Mouse (Mus musculus): Measurements from ENCODE around the gene Pak6. TPM values are rescaled to one million over a fixed set of nuclear protein-coding genes. Genes with fewer than 3 reads are reported as not detected.

Gene Pak6
- polyA plus RNA-seq, 1 experiment from 2014 or later: 0.15 TPM

GRCm38 (mm10) chr2:118703913-118704730 lies 41.0 kb downstream of the Pak6 start, which contains the start of gene Ankrd63:
Gene Ankrd63, minus strand, starts transcription at chr2:118703963.
- in situ Hi-C loops (cut with MboI; ENCODE audit: low pct_unique_long_range_greater_than_20kb): no loop called here
- no peak for TF ChIP-seq CTCF (IDR thresholded peaks at IDR 0.05)
- DNase-seq (ENCODE audit: low read depth, low spot score): no peak
- ATAC-seq: no peak
- ChIA-PET POLR2A (no interaction called here), CTCF (interaction anchor here (0.7 to 1.9 kb wide), 5 partner anchors 8 to 66 kb away, joined by 3 to 9 read pairs (median 4); no protein-coding TSS in a partner anchor)
- H3K27me3 ChIP-seq: peaks cover 46% of the 10 kb centered on the region

GRCm38 (mm10) chr2:118706436-118706835 lies 43.3 kb downstream of the Pak6 start:
- no peak for ATAC-seq
- ChIA-PET POLR2A (interaction anchor here (0.6 kb wide), 1 partner anchor 35 kb away, joined by 3 read pairs; no protein-coding TSS in a partner anchor), CTCF (interaction anchor here (1.2 to 1.6 kb wide), 2 partner anchors 37 to 69 kb away, joined by 3 to 4 read pairs; no protein-coding TSS in a partner anchor)
- peaks cover 59% of the 10 kb centered on the region for H3K27me3 ChIP-seq
- in situ Hi-C loops (cut with MboI; ENCODE audit: low pct_unique_long_range_greater_than_20kb): no loop called here
- DNase-seq (ENCODE audit: low read depth, low spot score): no peak
- no peak for TF ChIP-seq CTCF (IDR thresholded peaks at IDR 0.05)

- TF ChIP-seq CTCF (IDR thresholded peaks at IDR 0.05): no peak
- ChIA-PET CTCF (no interaction called here), POLR2A (interaction anchor here (0.6 kb wide), 1 partner anchor 191 kb away, joined by 3 read pairs; no protein-coding TSS in a partner anchor)
- ATAC-seq: no peak
- DNase-seq (ENCODE audit: low read depth, low spot score): no peak
- in situ Hi-C loops (cut with MboI; ENCODE audit: low pct_unique_long_range_greater_than_20kb): no loop called here
- H3K27me3 ChIP-seq: peaks cover 46% of the 10 kb centered on the region
Observed at GRCm38 (mm10) chr2:118708472-118708871, 45.4 kb downstream of the Pak6 start.

GRCm38 (mm10) chr2:118709655-118710221 lies 46.6 kb downstream of the Pak6 start:
- in situ Hi-C loops (cut with MboI; ENCODE audit: low pct_unique_long_range_greater_than_20kb): no loop called here
- DNase-seq (ENCODE audit: low read depth, low spot score) (no peak), ATAC-seq (no peak)
- peaks cover 36% of the 10 kb centered on the region for H3K27me3 ChIP-seq
- ChIA-PET CTCF (no interaction called here), POLR2A (no interaction called here)
- TF ChIP-seq CTCF (IDR thresholded peaks at IDR 0.05): no peak

GRCm38 (mm10) chr2:118711038-118711494 lies 48.0 kb downstream of the Pak6 start:
- ChIA-PET POLR2A (no interaction called here), CTCF (interaction anchor here (1.1 kb wide), 2 partner anchors 11 to 14 kb away, joined by 3 to 4 read pairs; no protein-coding TSS in a partner anchor)
- H3K27me3 ChIP-seq: peaks cover 37% of the 10 kb centered on the region
- ATAC-seq (no peak), DNase-seq (ENCODE audit: low read depth, low spot score) (no peak)
- no peak for TF ChIP-seq CTCF (IDR thresholded peaks at IDR 0.05)
- in situ Hi-C loops (cut with MboI; ENCODE audit: low pct_unique_long_range_greater_than_20kb): no loop called here

- ChIA-PET POLR2A (no interaction called here), CTCF (interaction anchor here (1.3 kb wide), 1 partner anchor 14 kb away, joined by 3 read pairs; no protein-coding TSS in a partner anchor)
- ATAC-seq (no peak), DNase-seq (ENCODE audit: low read depth, low spot score) (no peak)
- in situ Hi-C loops (cut with MboI; ENCODE audit: low pct_unique_long_range_greater_than_20kb): no loop called here
- TF ChIP-seq CTCF (IDR thresholded peaks at IDR 0.05): no peak
- H3K27me3 ChIP-seq: peaks cover 48% of the 10 kb centered on the region
Observed at GRCm38 (mm10) chr2:118713631-118714030, 50.5 kb downstream of the Pak6 start.

GRCm38 (mm10) chr2:118714230-118714629 lies 51.1 kb downstream of the Pak6 start:
- DNase-seq (ENCODE audit: low read depth, low spot score): no peak
- in situ Hi-C loops (cut with MboI; ENCODE audit: low pct_unique_long_range_greater_than_20kb): no loop called here
- ATAC-seq: no peak
- no peak for TF ChIP-seq CTCF (IDR thresholded peaks at IDR 0.05)
- peaks cover 48% of the 10 kb centered on the region for H3K27me3 ChIP-seq
- ChIA-PET POLR2A (no interaction called here), CTCF (interaction anchor here (1.3 kb wide), 1 partner anchor 14 kb away, joined by 3 read pairs; no protein-coding TSS in a partner anchor)

- peaks cover 43% of the 10 kb centered on the region for H3K27me3 ChIP-seq
- DNase-seq (ENCODE audit: low read depth, low spot score): no peak
- POLR2A ChIA-PET: no interaction called here
- CTCF ChIA-PET: no interaction called here
- no peak for ATAC-seq
- in situ Hi-C loops (cut with MboI; ENCODE audit: low pct_unique_long_range_greater_than_20kb): no loop called here
- TF ChIP-seq CTCF (IDR thresholded peaks at IDR 0.05): no peak
Observed at GRCm38 (mm10) chr2:118716677-118717076, 53.6 kb downstream of the Pak6 start.

GRCm38 (mm10) chr2:118723693-118724486 lies 60.8 kb downstream of the Pak6 start:
- CTCF ChIA-PET: interaction anchor here (1.0 to 1.5 kb wide), 4 partner anchors 28 to 164 kb away, joined by 3 to 4 read pairs (median 3); no protein-coding TSS in a partner anchor
- TF ChIP-seq CTCF (IDR thresholded peaks at IDR 0.05): no peak
- no peak for ATAC-seq
- in situ Hi-C loops (cut with MboI; ENCODE audit: low pct_unique_long_range_greater_than_20kb): no loop called here
- POLR2A ChIA-PET: interaction anchor here (0.5 kb wide), 1 partner anchor 191 kb away, joined by 5 read pairs; no protein-coding TSS in a partner anchor
- peaks cover 28% of the 10 kb centered on the region for H3K27me3 ChIP-seq
- DNase-seq (ENCODE audit: low read depth, low spot score): no peak

GRCm38 (mm10) chr2:118725511-118725910 lies 62.4 kb downstream of the Pak6 start:
- in situ Hi-C loops (cut with MboI; ENCODE audit: low pct_unique_long_range_greater_than_20kb): loop anchor here (5.0 to 25.0 kb wide), 2 partner anchors 88 to 238 kb away; partner anchors contain the start of gene Srp14
- ATAC-seq (no peak), DNase-seq (ENCODE audit: low read depth, low spot score) (no peak)
- H3K27me3 ChIP-seq: peaks cover 16% of the 10 kb centered on the region
- ChIA-PET CTCF (interaction anchor here (0.8 to 1.3 kb wide), 2 partner anchors 15 to 88 kb away, joined by 3 to 4 read pairs; no protein-coding TSS in a partner anchor), POLR2A (no interaction called here)
- no peak for TF ChIP-seq CTCF (IDR thresholded peaks at IDR 0.05)

Measured in Patski (cell line).